9 mouse cellular contexts compared by ENCODE assay signal in genomic region chr4:126301584-126302309, GRCm38 (mm10). TPM values are rescaled to one million over a fixed set of nuclear protein-coding genes. Genes with fewer than 3 reads are reported as not detected.
DNase-seq lines count a peak whose midpoint lies in the region; ATAC-seq and TF ChIP-seq lines count a peak whose summit lies in the region.
"Had no signal": no experiment of that assay in that cellular context is flagged by ENCODE, and none has a peak within 500 bp of the region (broad histone marks: within the 10 kb centered on the region; RNA-seq: fewer than 3 reads in every experiment).

No protein-coding gene starts in this region.

- H3K9ac ChIP-seq in kidney, postnatal 0 days (ENCODE audit: low read depth, low read length), result no peak overlapping the region
- no peak overlapping the region for H3K9ac ChIP-seq in hindbrain, postnatal 0 days (replicated peaks; ENCODE audit: low read length)
- H3K9ac ChIP-seq in neural tube, embryonic 11.5 days (ENCODE audit: low read length), result no peak overlapping the region

- peaks cover 17% of the 10 kb centered on the region for H3K4me1 ChIP-seq in kidney, postnatal 0 days (replicated peaks; ENCODE audit: insufficient read depth, low read length)
- H3K4me1 ChIP-seq in hindbrain, postnatal 0 days (ENCODE audit: insufficient read depth, low read length), result peaks cover 8% of the 10 kb centered on the region
- H3K4me1 ChIP-seq in neural tube, embryonic 11.5 days (ENCODE audit: control insufficient read depth, insufficient read depth, low read length), result peaks cover 14% of the 10 kb centered on the region

- 0 out of 2 replicates have a peak, but pooled peaks have one; percentile 20 for ATAC-seq in kidney, postnatal 0 days (replicated peaks; ENCODE audit: low FRiP score, low read depth)
- peak; percentile 22; the same call in 1 of the 2 replicates for ATAC-seq in hindbrain, postnatal 0 days
- no peak for ATAC-seq in neural tube, embryonic 11.5 days (ENCODE audit: insufficient read depth, low FRiP score, low TSS enrichment)

- DNase-seq in kidney, postnatal 0 days (ENCODE audit: low spot score), result no peak
- no peak for DNase-seq in kidney, adult 18-20 months
- peak; percentile 45 to 54 for DNase-seq in cerebellum, postnatal 36 days
- peak; percentile 27 for DNase-seq in hindbrain, postnatal 0 days (ENCODE audit: low spot score)
- no peak for DNase-seq in neural tube, embryonic 11.5 days (ENCODE audit: low spot score)
- DNase-seq in frontal cortex, postnatal 10 days (ENCODE audit: low spot score in 2 of 2), result no peak
- no peak for DNase-seq in urinary bladder, postnatal 36 days (ENCODE audit: low spot score in 2 of 2)
- DNase-seq in right cerebral cortex, postnatal 4 days, result no peak

- H3K27ac ChIP-seq in kidney, postnatal 0 days, result no peak overlapping the region
- no peak overlapping the region for H3K27ac ChIP-seq in hindbrain, postnatal 0 days
- no peak overlapping the region for H3K27ac ChIP-seq in neural tube, embryonic 11.5 days (ENCODE audit: low read depth, low read length)
- H3K27ac ChIP-seq: macrophage had no signal

- H3K4me3 ChIP-seq in kidney, postnatal 0 days (replicated peaks; ENCODE audit: low read depth, low read length), result no peak overlapping the region; the same call in 1 of the 2 replicates
- H3K4me3 ChIP-seq in hindbrain, postnatal 0 days (ENCODE audit: low read length), result peak overlapping the region; percentile 25
- peak overlapping the region; percentile 23 for H3K4me3 ChIP-seq in neural tube, embryonic 11.5 days (ENCODE audit: low read depth, low read length)

- 19% methylated on average over 27 of the region's 27 CpGs for WGBS in kidney, postnatal 0 days
- WGBS in hindbrain, postnatal 0 days, result 7% methylated on average over 27 of the region's 27 CpGs
- WGBS in neural tube, embryonic 11.5 days, result 3% methylated on average over 27 of the region's 27 CpGs

- H3K27me3 ChIP-seq in kidney, postnatal 0 days (ENCODE audit: insufficient read depth, low read length), result peaks cover 10% of the 10 kb centered on the region; the same call in 1 of the 2 replicates
- H3K27me3 ChIP-seq in hindbrain, postnatal 0 days (ENCODE audit: insufficient read depth, low read length), result peaks cover 30% of the 10 kb centered on the region
- peaks cover 52% of the 10 kb centered on the region for H3K27me3 ChIP-seq in neural tube, embryonic 11.5 days (ENCODE audit: control insufficient read depth, insufficient read depth, low read length)

- no peaks in the 10 kb centered on the region for H3K9me3 ChIP-seq in kidney, postnatal 0 days (replicated peaks; ENCODE audit: low read length)
- H3K9me3 ChIP-seq in hindbrain, postnatal 0 days (ENCODE audit: low read length), result no peaks in the 10 kb centered on the region
- H3K9me3 ChIP-seq in neural tube, embryonic 11.5 days (ENCODE audit: control insufficient read depth, low read length), result no peaks in the 10 kb centered on the region

- H3K36me3 ChIP-seq in kidney, postnatal 0 days (ENCODE audit: insufficient read depth, low read length), result no peaks in the 10 kb centered on the region
- no peaks in the 10 kb centered on the region for H3K36me3 ChIP-seq in hindbrain, postnatal 0 days (ENCODE audit: insufficient read depth, low read length)
- H3K36me3 ChIP-seq in neural tube, embryonic 11.5 days (ENCODE audit: control insufficient read depth, insufficient read depth, low read length), result no peaks in the 10 kb centered on the region

- TF ChIP-seq CTCF in kidney, postnatal 0 days (IDR thresholded peaks at IDR 0.05; ENCODE audit: low read depth), result 0 out of 2 replicates have a peak, but pooled peaks have one; percentile 20
- TF ChIP-seq CTCF in hindbrain, postnatal 0 days (IDR thresholded peaks at IDR 0.05; ENCODE audit: low read depth), result no peak

- H3K4me2 ChIP-seq in kidney, postnatal 0 days (ENCODE audit: low read length), result peak overlapping the region; percentile 71
- peak overlapping the region; percentile 51 for H3K4me2 ChIP-seq in hindbrain, postnatal 0 days (ENCODE audit: low read depth, low read length)
- H3K4me2 ChIP-seq in neural tube, embryonic 11.5 days (ENCODE audit: low read depth), result peak overlapping the region; percentile 44

RNA-seq across cellular contexts. Expression of gene Col8a2, which starts 15.2 kb away (rescaled TPM):
- polyA plus RNA-seq in kidney, postnatal 0 days (2015; fragmentation: Nextera tagmentation; extraction: Ambion mirVana), result 7.9 and 8.1 TPM in 2 replicates
- 11.6 and 17.7 TPM in 2 replicates for total RNA-seq in hindbrain, postnatal 0 days (2014; rRNA removed)
- polyA plus RNA-seq in hindbrain, postnatal 0 days (2015; fragmentation: Nextera tagmentation; extraction: Ambion mirVana), result 5.5 and 5.9 TPM in 2 replicates
- polyA plus RNA-seq in neural tube, embryonic 11.5 days (2014; fragmentation: Nextera tagmentation; extraction: Ambion mirVana), result 7.4 and 7.9 TPM in 2 replicates
- polyA plus RNA-seq: macrophage had no signal

RNA-seq across cellular contexts. Expression of gene Adprhl2, which starts 19.8 kb away (rescaled TPM):
- 64.5 and 65.2 TPM in 2 replicates for polyA plus RNA-seq in kidney, postnatal 0 days (2015; fragmentation: Nextera tagmentation; extraction: Ambion mirVana)
- total RNA-seq in hindbrain, postnatal 0 days (2014; rRNA removed), result 64.0 and 73.9 TPM in 2 replicates
- 73.2 and 73.9 TPM in 2 replicates for polyA plus RNA-seq in hindbrain, postnatal 0 days (2015; fragmentation: Nextera tagmentation; extraction: Ambion mirVana)
- polyA plus RNA-seq in neural tube, embryonic 11.5 days (2014; fragmentation: Nextera tagmentation; extraction: Ambion mirVana), result 52.7 and 56.8 TPM in 2 replicates

RNA-seq across cellular contexts. Expression of gene Tekt2, which starts 23.7 kb away (rescaled TPM):
- polyA plus RNA-seq in kidney, postnatal 0 days (2015; fragmentation: Nextera tagmentation; extraction: Ambion mirVana), result 2.1 TPM in 2 replicates
- total RNA-seq in hindbrain, postnatal 0 days (2014; rRNA removed), result 2.9 and 25.7 TPM in 2 replicates
- 16.3 and 17.3 TPM in 2 replicates for polyA plus RNA-seq in hindbrain, postnatal 0 days (2015; fragmentation: Nextera tagmentation; extraction: Ambion mirVana)
- polyA plus RNA-seq in neural tube, embryonic 11.5 days (2014; fragmentation: Nextera tagmentation; extraction: Ambion mirVana), result 1.2 and 1.8 TPM in 2 replicates

RNA-seq across cellular contexts. Expression of gene Trappc3, which starts 39.6 kb away (rescaled TPM):
- 115 and 121 TPM in 2 replicates for polyA plus RNA-seq in kidney, postnatal 0 days (2015; fragmentation: Nextera tagmentation; extraction: Ambion mirVana)
- total RNA-seq in hindbrain, postnatal 0 days (2014; rRNA removed), result 88.9 and 97.4 TPM in 2 replicates
- polyA plus RNA-seq in hindbrain, postnatal 0 days (2015; fragmentation: Nextera tagmentation; extraction: Ambion mirVana), result 187 and 188 TPM in 2 replicates
- 32.1 and 45.4 TPM in 2 replicates for polyA plus RNA-seq in neural tube, embryonic 11.5 days (2014; fragmentation: Nextera tagmentation; extraction: Ambion mirVana)

RNA-seq across cellular contexts. Expression of gene Map7d1, which starts 45.6 kb away (rescaled TPM):
- 22.4 and 27.3 TPM in 2 replicates for polyA plus RNA-seq in kidney, postnatal 0 days (2015; fragmentation: Nextera tagmentation; extraction: Ambion mirVana)
- 106 and 109 TPM in 2 replicates for total RNA-seq in hindbrain, postnatal 0 days (2014; rRNA removed)
- 51.0 and 54.6 TPM in 2 replicates for polyA plus RNA-seq in hindbrain, postnatal 0 days (2015; fragmentation: Nextera tagmentation; extraction: Ambion mirVana)
- polyA plus RNA-seq in neural tube, embryonic 11.5 days (2014; fragmentation: Nextera tagmentation; extraction: Ambion mirVana), result 80.9 and 83.6 TPM in 2 replicates

Comparison
In these comparisons a context has a peak if more than half of its experiments do, and no peak if none do; other contexts are left out.
1. DNase-seq: peak in cerebellum, postnatal 36 days (2 of 2) and hindbrain, postnatal 0 days (single experiment); none in kidney, postnatal 0 days (single experiment), kidney, adult 18-20 months (single experiment), neural tube, embryonic 11.5 days (single experiment), frontal cortex, postnatal 10 days (0 of 2), urinary bladder, postnatal 36 days (0 of 2) and right cerebral cortex, postnatal 4 days (single experiment).
2. Peak in every context shown above with its lines, with median percentiles within 50 percentile points of each other: H3K4me2 ChIP-seq.